Mouse (Mus musculus) thymus, adult 18-20 months (tissue): ENCODE data around the gene Fbln7.
A peak's percentile ranks its signal among the peaks of the same experiment; 100 is the strongest.

ENCODE experiments used
- DNase-seq, 2 experiments: peaks; one replicate each; pipeline ENCODE4 v3.0.0; 2022; ENCODE audit warnings: mixed read lengths in 2 of 2

Fbln7 gene

DNA sequence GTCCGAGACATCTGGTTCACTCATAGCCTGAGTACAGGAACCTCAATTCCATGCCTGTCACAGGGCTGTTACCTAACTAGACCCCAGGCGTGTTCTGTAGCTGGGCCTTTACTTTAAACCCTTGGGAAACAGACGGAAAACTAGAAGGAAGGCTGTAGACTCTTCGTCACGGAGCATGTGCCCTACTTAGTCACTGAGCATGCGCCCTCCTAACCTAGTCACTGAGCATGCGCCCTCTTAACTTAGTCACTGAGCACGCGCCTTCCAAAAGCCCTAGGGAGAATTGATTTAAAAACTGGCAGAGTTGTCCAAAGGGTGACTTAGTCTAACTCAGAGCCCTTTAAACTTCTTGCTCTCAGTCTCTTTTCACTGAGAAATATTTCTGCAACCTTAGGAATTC, at the start of gene Fbln7:
Gene Fbln7 (plus strand): TSS at position 346 of the 400 bp plus-strand sequence.
- DNase-seq, result no peak

DNA sequence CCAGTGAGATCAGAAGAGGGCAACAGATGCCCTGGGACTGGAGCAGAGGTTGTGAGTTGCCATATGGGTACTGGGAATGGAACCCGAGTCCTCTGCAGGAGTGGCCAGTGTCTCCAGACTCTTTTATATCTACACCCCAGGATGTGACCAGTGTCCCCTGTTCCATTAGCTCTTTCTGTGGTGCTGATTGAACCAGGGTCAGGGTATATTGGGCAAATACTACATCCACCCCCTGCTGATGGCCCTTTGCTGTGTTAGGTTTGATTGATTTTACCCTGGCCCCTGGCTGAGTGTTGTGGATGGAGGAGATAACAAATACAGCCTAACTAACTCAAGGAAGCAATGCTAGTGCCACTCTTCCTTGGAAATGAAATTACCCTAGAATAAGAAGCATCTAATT, 46.5 kb upstream of the Fbln7 start:
- no peak for DNase-seq

DNA sequence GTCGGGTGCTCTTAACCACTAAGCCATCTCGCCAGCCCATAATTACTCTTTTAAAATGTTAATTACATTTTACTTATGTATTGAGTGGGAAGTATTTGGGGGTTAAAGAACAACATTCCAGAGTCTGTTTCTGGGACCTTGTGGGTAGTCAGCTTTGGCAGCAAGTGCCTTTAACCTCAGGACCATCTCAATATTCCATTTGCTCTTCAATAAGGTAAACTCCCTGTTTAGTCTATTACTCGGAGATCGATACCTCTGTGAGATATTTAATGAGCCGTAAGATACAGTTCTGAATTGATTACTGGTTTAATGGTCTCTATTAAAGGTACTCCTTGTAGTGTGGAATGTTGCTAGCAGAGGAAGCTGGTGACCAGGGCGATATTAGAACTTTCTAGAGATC, 45.9 kb upstream of the Fbln7 start:
- DNase-seq, result no peak

DNA sequence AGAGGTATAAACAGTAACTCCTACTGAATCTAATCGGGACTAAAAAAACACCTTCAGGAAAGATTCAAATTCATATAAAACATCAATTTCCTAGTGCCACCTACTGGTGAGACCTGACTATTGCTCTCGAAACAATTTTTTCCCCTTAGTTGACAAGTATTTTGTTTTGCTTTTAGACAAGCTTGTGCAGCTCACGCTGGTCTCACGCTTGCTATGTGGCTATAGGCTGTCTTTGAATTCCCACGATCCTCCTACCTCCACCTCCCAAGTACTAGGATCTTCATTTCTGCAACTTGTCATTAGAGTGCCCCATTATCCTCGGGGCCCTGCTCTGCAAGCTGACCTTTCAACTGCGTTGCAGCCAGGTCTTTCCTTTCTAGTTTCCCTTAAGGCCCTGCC, 45.4 kb upstream of the Fbln7 start:
- DNase-seq, result no peak

DNA sequence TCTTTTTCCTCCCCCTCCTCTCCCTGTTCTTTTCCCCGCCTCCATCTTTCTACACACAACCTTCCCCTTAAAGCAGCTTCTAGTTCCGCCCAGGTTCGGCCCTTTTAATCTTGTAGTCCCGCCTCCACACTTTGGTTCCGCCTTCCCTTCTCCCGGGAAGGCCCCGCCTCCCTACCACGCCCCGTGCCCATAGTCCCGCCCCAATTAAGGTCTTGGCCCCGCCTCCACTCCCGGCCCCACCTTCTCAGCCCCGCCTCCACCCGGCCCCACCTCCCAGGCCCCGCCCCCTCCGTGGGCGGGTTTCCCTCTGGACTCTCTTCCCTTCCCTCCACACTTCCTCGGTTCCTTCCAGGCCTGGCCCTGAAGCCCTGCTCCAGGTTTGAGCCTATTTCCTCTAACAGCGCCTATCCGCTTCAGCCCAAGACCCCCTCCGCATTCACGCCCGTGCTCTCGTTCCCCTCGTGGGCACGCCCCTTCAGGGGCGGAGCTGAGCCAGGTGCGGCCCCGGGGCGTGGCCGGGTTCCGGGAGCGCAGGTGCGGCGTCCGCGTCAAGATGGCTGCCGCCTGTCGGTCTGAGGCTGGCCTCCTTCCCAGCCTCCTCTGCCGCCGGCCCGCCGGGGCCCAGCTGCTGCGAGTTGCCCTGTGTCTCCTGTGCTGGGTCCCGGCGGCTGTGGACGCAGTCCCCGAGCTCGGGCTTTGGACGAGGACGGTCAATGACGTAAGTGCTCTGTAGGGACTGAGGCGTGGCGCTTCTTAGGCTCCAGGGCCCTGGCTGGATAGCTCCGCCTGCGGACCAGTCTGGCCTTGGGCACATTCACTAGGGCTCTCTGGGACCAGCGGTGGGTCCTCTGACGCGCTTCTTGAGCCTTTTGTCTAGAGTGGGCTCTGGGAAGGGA, 44.7 kb upstream of the Fbln7 start, which contains the start of gene Tmem87b:
Gene Tmem87b (plus strand): TSS at position 333 of the 896 bp plus-strand sequence.
- DNase-seq, result peak; percentile 89 to 91

DNA sequence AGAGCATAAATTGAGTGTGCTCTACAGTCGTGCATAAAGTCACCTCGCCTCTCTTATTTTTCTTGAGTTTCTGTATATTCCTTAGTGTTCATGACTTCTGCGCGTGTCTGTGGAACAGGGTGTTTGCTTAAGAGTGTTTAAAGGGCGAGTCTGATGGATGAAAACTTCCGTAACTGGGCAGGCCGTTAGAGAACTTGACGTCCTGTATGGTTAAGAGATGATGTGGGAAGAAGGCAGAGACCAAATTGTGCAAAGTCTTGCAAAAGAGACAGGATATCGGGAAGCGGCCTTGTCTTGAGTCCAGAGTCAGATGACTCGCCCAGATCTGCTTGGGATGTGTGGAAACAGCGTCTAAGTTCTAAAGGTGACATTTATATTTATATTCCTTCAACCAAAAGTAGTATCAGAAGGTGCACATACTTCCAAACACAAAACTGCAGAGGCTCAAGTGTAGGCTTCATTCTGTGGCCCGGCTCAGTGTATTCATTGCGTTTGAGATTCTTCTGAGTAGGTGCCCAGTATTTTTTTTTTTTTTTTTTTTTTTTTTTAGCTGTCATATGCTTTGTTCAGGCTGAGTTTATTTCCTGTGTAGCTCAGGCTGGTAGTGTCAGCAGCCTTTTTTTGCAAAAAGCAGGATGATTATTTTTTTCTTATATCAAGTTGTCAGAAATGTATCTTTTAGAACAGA, 43.7 kb upstream of the Fbln7 start:
- peak in 1 of 2 experiments; percentile 8 for DNase-seq

DNA sequence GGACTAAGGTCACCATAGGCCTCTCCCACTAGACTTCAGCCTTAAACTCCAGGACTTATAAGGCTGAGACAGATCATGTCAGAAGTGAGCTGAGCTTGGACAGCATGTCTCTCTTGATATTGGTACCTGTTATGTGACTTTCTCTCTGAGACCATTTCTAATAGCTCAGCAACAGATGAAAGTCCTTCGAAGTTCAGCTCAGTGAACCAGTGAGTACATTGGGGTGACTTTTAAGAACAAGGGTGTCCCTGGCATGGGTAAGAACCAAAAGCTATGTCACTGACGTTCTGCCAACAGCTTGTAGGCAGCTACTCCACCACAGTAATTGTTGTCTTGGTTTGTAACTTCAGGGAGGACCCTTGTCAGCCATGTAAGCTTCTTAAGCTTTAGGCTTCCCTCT, 42.1 kb upstream of the Fbln7 start:
- DNase-seq, result no peak

DNA sequence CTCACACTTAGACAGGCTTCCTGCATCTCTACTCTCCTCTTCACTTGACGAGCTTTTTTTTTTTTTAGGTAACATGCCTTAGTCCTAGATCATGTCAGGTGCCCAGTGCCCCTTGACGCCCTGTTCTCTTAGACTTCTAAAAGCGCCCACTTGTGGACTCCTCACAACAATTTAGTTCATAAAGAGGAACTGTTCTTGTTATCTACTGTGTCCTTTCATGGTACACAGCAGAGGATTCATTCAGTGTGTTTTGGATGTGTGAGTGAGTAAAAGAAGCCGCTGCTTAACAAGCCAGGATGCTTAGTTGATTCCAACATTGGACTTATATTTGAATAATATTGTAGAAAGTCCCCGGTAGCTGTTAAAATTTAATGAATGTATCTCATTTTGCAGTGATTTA, 38.9 kb upstream of the Fbln7 start:
- no peak for DNase-seq

DNA sequence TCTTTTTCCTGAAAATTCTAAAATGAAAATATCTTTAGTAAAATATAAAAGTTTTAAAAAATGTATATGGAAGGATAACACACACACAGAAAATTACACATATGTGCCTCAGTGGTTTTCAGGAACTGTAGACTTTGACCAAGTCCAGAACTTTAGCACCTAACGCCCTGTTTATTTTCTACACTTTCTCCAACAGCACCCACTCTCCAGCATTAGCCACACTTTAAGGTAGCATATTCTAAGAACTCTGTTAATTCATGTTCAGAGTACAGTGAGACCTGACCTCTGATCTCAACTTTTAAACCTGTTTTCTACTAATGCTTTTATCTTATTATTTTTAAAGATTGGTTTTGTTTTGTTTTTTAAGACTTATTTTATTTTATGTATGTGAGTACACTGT, 35.0 kb upstream of the Fbln7 start:
- DNase-seq, result no peak

DNA sequence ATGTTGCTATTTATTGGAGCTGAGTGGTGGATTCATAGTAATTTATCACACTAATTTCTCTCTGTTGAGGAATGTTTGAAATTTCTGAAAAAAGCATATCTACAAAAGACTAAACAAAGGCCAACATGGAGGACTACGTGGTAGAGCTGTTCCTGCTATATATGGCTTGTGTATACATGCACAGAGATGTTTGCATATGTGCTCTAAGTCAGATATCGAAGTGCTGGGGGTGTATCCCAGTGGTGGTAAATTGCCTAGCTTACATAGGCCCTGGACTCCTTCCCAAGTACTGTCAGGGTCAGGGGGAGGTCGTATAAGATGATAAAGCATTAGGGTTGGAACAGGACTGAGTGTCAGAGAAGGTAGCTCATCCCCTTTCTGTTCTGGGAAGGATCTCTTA, 30.2 kb upstream of the Fbln7 start:
- no peak for DNase-seq

DNA sequence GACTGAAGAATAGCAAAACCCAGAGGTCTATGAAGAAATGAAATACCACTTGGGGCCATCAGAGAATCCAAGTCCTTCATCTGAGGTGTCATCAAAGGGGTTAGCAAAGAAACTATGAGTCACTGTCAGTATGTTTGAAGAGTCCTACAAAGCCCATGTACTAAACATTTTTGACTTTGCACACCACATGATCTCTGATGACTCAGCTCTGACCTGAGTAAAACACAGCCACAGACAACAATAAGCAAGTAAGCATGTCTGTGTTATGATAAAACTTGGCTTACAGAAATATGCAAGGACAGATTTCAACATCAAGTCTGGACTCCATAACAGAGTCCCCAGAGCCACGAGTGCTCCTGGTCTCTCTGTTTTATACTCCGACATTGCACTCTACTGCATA, 29.7 kb upstream of the Fbln7 start:
- no peak for DNase-seq

DNA sequence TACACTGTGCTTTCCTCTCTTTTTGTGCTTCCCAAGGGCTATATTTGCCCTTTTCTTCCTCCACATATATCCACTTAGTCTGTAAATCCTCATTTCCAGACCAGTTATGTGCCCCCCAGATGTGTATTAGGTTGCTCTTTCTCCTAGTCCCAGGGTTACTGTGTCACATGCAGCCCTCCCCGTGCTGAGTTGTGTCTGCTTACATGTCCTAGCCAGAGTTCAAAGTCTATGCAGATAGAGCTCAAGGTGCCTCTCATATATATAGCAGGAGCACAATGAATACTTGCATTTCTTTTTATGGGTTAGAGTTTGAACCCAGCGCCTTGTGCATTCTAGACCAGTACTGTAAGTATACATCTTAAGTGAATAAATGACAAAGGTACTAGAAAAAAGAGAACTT, 29.3 kb upstream of the Fbln7 start:
- DNase-seq, result no peak

DNA sequence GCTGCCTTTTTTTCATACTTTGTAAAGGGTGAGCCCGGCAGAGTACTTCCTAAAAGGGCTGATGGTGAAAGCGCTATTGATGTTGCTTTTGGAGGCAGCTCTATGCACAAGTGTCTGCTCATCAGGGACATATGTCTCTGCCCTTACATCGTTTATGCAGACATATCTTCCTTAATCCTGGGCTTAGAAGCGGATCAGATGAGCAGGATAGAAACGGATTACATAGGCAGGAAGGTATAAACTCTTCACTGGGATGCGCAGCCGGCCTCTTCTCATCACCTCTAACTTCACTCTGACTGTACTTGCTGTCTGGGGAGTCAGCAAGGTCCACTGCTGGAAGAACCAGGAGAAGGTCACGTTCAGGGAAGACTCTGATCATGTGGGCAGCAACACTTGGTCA, 25.2 kb upstream of the Fbln7 start:
- no peak for DNase-seq

DNA sequence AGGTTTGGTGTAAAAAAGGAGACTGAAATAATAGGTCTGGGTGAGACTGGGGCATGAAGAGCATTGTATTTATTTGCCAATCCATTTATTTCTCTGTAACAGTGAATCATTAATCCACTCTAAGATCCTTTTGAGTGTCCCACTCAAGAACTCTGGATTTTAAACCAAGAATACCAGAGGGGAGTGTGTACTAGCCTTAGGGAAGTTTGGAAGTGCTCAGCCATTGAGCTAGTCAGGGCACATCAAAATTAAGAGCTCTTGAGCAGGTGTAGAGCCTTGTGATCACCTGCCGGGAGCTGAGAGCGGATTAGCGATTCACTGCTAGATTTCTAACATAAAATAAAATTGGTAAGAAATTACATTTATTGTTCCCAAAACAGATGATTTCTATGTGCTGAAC, 24.2 kb upstream of the Fbln7 start:
- no peak for DNase-seq

DNA sequence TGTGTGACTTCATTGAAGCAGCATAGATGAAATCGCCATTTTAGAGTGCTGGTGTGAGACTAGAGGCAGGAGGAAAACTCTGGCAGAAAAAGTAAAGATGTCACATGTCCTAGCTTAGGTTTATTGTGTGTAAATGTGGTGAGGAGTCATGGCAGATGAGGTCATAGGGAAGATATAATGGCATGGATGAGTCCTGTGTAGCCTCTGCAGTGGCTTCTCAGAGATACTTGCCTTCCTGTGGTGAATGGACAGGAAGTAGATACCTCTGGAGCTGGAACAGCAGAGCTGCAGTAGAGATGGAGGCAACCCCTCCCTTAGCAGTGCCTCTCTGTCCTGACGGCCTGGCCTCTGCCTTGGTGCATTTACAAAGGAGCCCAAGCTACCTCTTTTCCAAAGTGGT, 23.3 kb upstream of the Fbln7 start:
- DNase-seq, result no peak

DNA sequence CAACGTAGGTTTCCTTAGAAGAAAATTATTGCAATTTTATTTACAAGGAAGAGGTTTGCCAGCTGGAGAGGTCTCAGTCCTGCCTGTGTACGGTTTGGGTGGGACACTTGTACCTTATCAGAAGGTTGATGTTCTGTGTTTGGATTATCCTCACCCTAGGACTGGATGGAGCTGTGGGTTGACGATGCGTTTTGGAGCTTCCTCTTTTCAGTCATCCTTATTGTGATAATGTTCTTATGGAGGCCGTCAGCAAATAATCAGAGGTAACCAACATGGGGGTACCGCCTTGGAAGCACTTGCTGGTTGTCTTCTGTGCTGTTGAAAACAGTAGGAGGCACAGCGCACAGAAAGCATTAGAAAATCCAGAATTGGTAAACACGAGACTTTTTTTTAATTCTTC, 20.3 kb upstream of the Fbln7 start:
- no peak for DNase-seq

DNA sequence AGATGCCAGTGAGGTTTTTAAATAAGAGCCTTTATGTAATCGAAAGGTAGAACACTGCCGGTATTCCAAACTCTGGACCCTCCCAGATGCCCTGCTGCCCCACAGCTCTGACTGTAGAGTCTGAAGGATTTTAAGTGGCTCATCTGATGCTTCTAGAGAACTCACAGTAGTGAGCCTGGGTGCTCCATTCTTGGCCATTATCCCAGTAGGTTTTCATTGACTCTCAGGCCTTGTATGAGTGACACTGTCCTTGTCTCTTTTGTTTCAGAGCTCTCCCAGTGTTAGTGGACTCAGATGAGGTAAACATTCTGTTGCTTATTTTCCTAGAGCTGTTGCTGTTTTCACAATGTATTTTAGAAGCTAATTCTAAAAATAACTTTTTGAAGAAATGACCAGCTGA, 12.7 kb upstream of the Fbln7 start:
- no peak for DNase-seq

DNA sequence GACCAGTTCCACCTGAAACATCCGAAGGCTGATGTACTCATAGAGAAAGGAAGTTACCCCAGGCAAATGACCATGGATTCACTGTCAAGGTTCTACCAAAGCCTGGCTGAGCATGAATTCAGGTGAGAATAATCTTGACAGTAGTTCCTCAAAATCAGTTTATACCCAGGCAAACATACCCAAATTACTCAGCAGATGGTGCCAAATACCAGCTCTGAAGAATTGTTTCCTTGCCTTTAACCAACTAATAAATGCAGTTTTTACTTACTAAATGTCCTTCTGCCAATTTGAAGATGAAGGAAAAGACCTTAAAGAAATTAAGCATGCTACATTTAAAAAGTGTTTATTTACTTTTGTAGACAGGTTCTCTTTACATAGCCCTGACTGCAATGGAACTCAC, 6.1 kb upstream of the Fbln7 start:
- no peak for DNase-seq

DNA sequence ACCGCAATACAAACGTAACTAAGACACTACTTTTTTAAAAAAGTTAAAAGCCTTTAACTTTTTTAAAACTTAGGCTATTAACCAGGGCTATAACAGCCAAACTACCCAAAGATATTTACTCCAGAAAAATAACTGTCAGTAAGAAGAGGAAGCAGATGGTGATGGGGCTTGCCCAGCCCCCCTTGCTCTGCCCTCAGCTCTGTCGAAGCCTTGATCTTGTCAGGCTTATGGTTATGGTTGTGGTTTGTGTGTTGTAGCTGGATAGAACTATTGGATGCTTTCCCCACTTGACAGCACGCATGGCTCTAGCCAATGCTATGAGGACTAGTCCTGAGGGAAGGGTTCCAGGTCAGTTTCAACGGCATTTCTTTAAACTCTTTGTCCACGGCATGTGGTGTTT, 3.8 kb upstream of the Fbln7 start:
- DNase-seq, result no peak

DNA sequence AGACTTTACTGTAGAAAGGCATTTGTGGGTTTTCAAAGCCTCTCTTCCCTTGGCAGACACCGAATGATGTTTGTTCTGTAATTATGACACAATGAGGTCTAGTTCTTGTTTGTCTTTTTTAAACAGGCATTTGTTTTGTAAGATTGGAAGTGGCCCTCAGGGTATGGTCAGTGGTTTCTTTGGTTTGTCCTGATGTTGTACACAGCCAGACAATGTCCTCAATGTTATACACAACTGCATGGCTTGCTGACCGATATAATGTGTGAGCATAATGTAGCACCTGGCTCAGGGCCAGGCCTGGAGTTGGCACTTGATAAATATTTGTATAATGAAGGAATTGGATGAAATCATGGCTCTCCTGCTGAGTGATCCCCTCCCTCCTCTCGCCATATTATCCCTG, 2.9 kb upstream of the Fbln7 start:
- DNase-seq, result no peak

DNA sequence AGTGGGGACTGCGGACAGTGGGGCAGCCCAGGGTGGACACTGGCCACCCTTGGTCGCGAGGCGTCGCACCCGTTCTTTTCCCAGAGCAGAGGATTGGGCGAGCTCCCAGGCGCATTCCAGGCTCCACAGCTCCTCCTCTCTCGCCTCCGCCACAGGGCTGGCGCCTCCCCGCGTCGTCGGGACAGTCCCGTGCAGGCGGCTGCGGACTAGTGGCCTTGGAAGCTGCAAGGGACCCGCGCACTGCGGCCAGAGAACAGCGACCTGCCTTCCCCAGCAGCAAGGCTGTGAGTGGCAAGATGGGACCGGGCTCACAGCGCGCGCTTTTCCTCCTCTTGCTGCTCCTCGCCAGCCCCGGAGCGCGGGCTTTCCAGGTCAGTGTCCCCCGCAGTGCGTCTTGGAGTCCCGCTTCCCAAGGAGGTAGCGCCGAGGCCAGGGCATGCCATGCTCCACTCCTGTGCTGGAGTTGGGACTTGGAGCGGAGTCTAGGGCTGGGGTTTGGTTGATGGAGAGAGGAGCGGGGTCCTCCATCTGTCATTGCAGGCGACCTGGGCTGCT, 1.1 kb downstream of the Fbln7 start:
- DNase-seq, result no peak

DNA sequence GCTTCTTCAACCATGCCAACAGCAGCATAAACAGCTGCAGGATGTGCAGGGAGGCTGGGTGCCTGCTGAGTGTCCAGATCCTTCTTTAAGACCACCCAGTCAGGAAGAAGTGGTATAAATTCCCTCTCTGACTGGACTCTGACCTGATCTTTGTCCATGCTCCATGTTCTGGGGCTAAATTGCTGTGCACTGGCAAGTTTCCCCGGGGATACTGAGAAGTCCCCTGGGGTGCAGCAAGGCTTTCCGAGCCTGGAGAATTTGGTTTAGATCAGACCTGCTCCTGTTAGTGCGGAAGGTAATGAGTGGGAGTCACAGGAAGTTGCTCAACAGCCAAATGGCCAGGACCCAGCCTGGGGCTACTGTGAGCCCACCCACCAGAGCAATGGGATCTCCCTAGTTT, 2.3 kb downstream of the Fbln7 start:
- DNase-seq, result no peak

DNA sequence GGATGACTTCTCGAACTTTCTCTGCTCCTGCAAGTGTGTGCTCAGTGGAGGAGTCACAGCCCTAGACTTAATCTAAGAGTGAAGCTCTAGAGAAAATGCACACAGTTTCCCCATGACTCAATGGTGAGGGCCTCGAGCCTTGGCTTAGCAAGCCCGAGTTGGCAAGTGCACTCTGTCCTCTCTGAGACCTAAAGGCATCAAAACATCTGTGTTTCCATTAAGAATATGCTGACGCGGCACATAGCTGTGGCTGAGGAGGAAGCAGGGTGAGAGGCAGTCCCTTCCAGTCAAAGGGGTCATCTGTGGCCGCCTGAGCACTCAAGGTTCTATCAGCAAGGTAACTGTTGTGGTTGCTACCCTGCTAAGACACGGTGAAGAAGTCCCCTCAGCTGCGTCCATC, 8.9 kb downstream of the Fbln7 start:
- DNase-seq, result no peak

DNA sequence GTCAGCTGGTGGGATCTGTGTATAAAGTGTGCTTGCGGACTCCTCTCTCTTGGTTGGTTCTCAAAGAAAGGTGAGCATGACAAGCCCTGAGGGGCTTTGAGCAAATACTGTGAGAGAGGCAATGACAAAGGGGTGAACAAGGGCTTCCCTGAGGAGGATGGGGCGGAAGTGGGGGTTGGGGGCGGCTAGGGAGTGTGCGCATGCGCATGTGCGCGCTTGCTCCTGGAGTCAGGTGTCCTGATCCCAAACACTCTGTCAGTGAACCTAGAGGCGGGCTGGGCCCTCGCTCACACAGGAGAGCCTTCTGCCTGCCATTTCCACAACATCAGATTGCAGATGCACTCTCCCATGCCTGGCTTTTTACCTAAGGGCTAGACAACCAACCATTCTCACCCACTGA, 9.5 kb downstream of the Fbln7 start:
- DNase-seq, result no peak
